Mouse (Mus musculus): ENCODE data around the gene Baiap3. TPM values are rescaled to one million over a fixed set of nuclear protein-coding genes. Genes with fewer than 3 reads are reported as not detected.

The Baiap3 gene
- total RNA-seq, 4 experiments from 2014 or later, result 12.8 to 44.5 (median 22.1) TPM

- no peak for DNase-seq
Measured at GRCm38 (mm10) chr17:25210006-25210405, 46.2 kb downstream of the Baiap3 start.

GRCm38 (mm10) chr17:25202401-25202800 is 53.8 kb downstream of the Baiap3 start:
- DNase-seq, result no peak

Small RNA genes lying within 50 kb of the gene (microRNA-seq; reads per million reads assigned to microRNA genes)
- 24.8 to 30.7 reads per million in 2 experiments for gene Mir3547

Other genes starting within 250 kb of the Baiap3 start
- 10 to 100 TPM; 22.0 to 33.2 (median 25.4) TPM for gene Cramp1l, start 240.6 kb downstream of the Baiap3 start, total RNA-seq (2022)
- gene Ift140, start 240.3 kb downstream of the Baiap3 start, total RNA-seq (2022), result 10 to 100 TPM; 31.7 to 45.0 (median 38.1) TPM
- 10 to 100 TPM; 35.3 to 56.0 (median 52.6) TPM for gene Tmem204, start 172.8 kb downstream of the Baiap3 start, total RNA-seq (2022)
- gene Telo2, start 140.4 kb downstream of the Baiap3 start, total RNA-seq (2022), result 10 to 100 TPM; 24.0 to 40.2 (median 29.5) TPM
- not detected for gene Ptx4, start 135.6 kb downstream of the Baiap3 start, total RNA-seq (2022)
- 10 to 100 TPM; 47.4 to 77.7 (median 67.8) TPM for gene Clcn7, start 123.0 kb downstream of the Baiap3 start, total RNA-seq (2022)
- gene Ccdc154, start 93.9 kb downstream of the Baiap3 start, total RNA-seq (2022), result under 1 TPM in 3 of 4 experiments, not detected in 1; 0.09 to 0.34 (median 0.19) TPM
- under 1 TPM in 3 of 4 experiments, not detected in 1; 0.40 to 0.67 (median 0.42) TPM for gene Gm38655, start 80.9 kb downstream of the Baiap3 start, total RNA-seq (2022)
- gene BC003965, start 71.8 kb downstream of the Baiap3 start, total RNA-seq (2022), result 10 to 100 TPM; 18.4 to 21.7 (median 20.9) TPM
- 10 to 100 TPM; 18.4 to 36.4 (median 26.2) TPM for gene Unkl, start 68.0 kb downstream of the Baiap3 start, total RNA-seq (2022)
- 10 to 100 TPM; 48.9 to 57.3 (median 52.2) TPM for gene Gnptg, start 16.2 kb downstream of the Baiap3 start, total RNA-seq (2022)
- 10 to 100 TPM; 23.4 to 35.5 (median 30.3) TPM for gene Tsr3, start 16.2 kb downstream of the Baiap3 start, total RNA-seq (2022)
- gene Ube2i, start 18.3 kb upstream of the Baiap3 start, total RNA-seq (2022), result 100 to 1,000 TPM; 249 to 283 (median 265) TPM
- under 1 TPM in 3 of 4 experiments, not detected in 1; 0.31 to 0.56 (median 0.41) TPM for gene Prss34, start 42.0 kb upstream of the Baiap3 start, total RNA-seq (2022)
- gene Prss28, start 52.3 kb upstream of the Baiap3 start, total RNA-seq (2022), result not detected
- gene Prss29, start 62.3 kb upstream of the Baiap3 start, total RNA-seq (2022), result not detected
- 1 to 10 TPM in 1 of 4 experiments, under 1 TPM in 2, not detected in 1; 0.43 to 1.1 (median 0.59) TPM for gene Tpsab1, start 89.2 kb upstream of the Baiap3 start, total RNA-seq (2022)
- gene Tpsb2, start 109.9 kb upstream of the Baiap3 start, total RNA-seq (2022), result 1 to 10 TPM; 1.9 to 4.4 (median 2.4) TPM
- not detected for gene Tpsg1, start 112.9 kb upstream of the Baiap3 start, total RNA-seq (2022)
- 100 to 1,000 TPM; 117 to 206 (median 157) TPM for gene Cacna1h, start 177.4 kb upstream of the Baiap3 start, total RNA-seq (2022)
- under 1 TPM in 2 of 4 experiments, not detected in 2; 0.23 to 0.45 TPM for gene Tekt4, start 198.3 kb upstream of the Baiap3 start, total RNA-seq (2022)
- 1 to 10 TPM; 1.0 to 1.4 (median 1.2) TPM for gene Sstr5, start 240.9 kb upstream of the Baiap3 start, total RNA-seq (2022)